Mouse (Mus musculus) adrenal gland, adult 10 weeks (tissue): ENCODE measurements around the gene Hoxa10. TPM values are rescaled to one million over a fixed set of nuclear protein-coding genes. Genes with fewer than 3 reads are reported as not detected.

Experiments used
- polyA plus RNA-seq: library from polyadenylated mRNA; stranded (reverse); fragments of 350-450 nt; fragmentation: Illumina TruSeq; extraction: RNeasy Lipid Tissue Mini Kit (QIAGEN cat#74804); gene quantifications from one replicate; pipeline ENCODE4 v1.2.3, GENCODE M21; 2014; ENCODE audit warnings: low read depth, low replicate concordance

The Hoxa10 gene
- 1.0 TPM for polyA plus RNA-seq

DNA sequence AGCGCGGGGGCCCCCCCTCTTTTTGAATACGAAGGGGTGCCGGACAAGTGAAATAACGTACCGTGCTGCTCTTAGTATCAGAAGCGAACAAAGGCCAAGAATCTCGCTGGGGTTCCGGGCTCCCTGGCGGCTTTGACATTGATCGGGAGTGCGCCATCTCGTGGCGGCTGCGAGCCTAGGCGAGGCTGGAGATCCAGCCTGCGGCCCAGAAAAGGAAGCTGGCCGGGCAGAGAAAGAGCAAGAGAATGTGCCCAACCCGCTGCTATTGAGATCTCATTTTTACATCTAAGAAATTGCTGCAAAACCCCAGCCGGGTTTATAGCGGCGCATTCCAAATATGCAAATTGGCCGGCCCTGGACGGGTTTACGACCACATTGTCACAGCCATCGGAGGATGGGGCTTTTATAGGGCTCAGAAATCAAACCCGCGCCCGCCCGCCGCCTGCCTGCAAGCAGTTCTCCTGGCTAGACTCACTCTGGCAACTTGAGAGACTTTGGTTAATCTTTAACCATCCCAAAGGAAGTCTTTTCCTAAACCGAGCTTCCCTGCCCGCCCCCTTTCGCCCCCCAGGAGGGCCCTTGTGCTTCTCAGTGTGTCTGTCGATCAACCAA, at the start of gene Hoxa10:
Gene Hoxa10, minus strand, starts transcription at position 466 of the 612 bp plus-strand sequence.

DNA sequence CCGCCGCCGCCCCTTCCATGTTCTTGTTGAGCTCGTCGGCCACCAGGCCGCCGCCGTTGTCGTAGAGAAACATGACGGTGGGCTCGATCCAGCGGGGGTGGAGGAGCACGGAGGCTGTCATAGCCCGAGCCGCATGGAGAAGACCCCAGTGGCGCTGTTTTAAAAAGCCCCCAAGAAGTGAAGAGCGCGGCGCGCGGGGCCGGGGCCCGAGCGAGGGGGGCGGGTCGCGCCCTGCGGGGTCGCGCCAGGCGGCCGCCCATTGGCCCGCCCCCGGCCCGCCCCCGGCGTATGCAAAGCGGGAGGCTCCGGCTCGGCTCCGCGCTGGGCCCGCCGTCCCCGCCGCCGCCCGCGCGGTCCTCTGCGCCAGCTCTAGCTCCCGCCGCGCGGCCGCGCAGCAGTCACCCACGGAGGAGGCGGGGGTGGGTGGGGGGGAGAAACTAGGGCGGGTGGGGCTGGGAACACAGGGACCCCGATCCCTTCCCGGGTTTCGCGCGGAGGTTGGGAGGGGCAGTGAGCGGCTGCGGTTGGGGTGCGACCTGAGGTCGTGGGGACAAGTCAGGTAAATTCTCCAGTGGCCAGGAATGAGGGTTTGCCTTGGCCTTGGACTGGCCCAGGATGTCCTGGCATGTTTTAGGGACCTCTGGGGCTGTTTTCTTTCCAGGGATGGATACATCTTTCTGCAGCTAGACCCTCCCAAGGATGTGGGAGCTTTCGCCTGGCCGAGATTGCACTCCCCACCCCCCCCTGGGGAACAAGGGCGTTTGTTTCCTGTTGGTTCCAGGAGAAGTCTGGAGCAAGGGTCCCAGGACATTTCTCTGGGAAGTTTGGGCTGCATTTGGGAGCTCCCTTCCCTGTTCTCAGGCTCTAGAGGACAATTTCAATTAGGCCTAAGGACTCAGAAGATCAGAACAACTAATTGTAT, 20.3 kb upstream of the Hoxa10 start, which contains the start of gene Hoxa13:
Gene Hoxa13, minus strand, starts transcription at position 227 of the 922 bp plus-strand sequence.

DNA sequence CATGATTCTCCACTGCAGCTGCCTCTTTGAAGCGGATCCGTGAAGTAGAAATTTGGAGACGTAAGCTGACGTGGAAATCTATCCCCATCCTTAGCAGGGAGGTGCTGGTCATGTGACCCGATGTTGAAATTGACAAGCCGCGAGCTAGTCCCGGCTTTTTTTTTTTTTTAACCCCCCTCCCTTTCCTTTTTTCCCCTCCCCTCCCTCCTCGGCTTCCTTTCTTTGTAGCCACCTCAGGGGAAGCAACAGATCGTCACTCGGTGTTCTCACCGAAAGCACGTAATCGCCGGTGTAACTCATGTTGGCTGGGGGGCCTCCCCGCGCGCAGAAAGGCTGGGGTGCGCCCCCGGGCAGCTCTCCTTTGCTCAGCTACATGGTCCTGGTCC, 5.1 kb upstream of the Hoxa10 start, which contains the start of gene Hoxa11:
Gene Hoxa11, minus strand, starts transcription at position 54 of the 386 bp plus-strand sequence.

DNA sequence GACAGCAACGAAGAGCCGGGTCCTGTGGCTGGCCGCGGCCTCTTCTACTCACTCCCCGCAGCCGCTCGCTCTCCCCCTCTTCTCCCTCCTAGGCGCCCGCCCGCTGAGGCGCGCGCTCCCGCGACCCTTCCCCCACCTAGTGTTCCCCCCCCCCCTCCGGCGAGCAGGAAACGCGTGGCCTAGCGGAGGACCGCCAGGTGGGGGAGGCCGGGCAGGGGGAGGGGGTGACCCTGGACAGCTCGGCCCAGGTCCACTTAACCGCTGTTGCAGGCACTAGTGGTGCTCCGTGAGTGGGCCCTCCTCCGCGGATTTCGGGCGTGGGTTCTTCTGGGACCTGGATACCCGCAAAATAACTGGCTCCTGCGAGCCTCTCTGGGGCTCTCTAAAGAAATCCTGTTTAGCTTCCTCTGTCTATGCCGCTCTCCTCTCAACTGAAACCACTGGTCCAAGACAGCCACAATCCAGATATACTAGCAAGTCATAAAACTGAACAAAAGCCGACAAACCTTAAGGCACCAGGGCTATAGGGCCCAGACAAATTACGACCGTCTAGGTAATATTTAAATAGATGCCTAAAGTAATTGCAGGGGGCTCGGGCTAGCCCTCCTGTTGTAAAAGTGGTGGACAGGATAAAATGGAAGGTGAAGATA, 10.0 kb downstream of the Hoxa10 start, which contains the start of gene Hoxa9:
Gene Hoxa9, minus strand, starts transcription at position 574 of the 650 bp plus-strand sequence.

DNA sequence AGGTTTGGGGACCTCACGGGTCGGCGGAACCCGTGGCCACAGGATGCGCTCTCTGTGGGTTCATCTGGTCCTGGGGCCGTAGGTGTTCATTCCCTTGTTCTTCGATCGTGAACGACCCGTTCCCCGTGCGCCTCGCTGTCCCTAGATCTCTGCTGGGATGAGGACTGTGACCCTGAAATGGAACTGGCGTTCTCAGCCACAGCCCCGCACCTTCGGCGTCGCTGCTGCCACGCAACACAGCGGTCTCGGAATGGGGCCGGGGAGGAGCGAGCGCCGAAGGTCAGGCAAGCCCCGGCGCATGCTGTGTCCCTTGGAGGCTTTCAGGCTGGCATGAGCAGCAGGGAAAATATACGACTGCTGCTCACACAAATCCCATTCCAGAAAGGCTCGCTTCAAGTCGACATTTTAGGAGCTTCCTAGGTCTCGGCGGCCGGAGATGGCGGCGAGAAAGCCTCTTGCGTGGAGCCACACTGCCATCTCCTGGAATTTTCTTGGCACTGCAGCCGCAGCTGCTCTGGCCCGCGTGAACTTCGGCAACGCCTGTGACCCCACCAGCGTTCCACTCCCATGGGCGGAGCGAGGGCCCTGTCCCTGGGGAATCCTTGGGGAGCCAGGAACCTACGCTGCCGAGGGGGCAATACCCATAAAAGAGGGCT, 19.2 kb downstream of the Hoxa10 start, which contains the start of gene Hoxa7:
Gene Hoxa7, minus strand, starts transcription at position 518 of the 656 bp plus-strand sequence.

DNA sequence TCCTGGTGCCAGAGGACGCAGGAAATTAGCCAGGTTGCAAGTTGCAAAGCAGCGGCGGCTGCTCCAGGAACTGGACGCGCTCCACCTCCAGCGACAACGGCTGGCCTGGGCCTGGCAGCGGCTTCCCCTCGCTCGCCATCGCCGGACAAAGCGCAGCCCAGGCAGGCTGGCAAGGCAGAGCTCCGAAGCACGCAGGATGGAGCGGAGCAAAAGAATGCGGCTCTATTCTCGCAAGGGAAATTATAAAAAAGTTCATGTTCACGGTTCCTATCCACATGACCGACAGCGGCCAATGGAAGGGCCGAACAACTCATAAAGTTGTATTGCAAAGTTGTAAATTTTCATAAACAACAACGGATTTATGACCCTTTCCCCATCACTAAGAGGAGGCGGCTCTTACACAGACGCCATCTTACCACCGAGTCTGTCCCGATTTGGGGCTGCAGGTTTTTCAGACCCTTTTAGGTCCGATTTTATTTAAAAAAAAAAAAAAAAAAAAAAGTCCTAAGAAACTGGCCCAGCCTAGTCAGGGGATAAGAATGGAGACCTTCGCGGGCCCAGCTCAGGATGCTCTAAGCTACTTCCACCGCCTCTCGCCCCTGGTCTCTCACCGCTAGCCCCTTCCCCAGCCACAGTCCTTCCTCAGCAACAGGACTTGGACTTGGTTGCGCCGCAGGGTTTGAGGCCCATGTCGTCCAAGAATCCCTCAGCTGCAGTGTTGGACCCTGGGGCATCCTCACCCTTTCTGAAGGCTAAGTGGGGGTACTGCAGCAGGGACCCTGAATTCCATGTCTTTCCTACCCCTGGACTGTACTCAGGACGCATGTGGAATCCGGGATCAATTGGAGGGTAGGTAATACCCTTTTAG, 27.3 kb downstream of the Hoxa10 start, which contains the start of the genes Hoxa3 and Gm28308:
Gene Hoxa3, minus strand, starts transcription at position 218 of the 868 bp plus-strand sequence.
Gene Gm28308, minus strand, starts transcription at position 221 of the 868 bp plus-strand sequence.

DNA sequence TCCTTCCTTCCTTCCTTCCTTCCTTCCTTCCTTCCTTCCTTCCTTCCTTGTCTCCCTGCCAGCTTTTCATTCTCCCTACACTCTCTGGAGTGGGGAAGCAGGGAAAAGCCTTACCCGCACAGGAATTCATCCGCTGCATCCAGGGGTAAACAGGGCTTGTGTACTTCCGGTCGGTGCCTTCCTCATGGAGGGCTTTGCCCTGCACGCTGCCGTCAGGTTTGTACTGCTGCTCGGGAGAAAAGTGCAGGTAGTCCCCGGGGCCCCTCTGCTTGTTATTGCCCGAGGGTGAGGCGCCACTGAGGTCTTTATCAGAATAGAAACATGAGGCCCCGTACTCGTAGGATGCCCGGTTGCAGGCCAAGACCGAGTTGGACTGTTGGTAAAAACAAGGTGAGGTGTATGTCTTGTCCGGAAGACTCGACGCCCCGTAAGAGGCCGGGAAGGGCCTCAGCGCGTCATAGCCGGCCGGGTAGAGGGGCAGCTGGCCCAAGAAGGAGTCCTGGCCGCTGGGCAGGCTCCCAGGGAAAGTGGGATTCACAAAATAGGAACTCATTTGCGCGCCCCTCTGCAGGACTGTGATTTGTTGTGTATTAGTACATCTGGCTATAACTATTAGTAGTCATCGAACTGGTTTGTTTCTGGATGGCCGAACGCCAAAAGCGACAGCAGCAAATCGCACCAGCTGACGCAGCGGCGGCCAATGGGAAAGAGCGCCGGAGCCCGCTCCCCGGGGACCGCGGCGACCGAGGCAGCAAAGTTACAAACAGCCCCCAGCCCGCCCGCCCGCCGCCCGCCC, 32.4 kb downstream of the Hoxa10 start, which contains the start of gene Hoxa6:
Gene Hoxa6, minus strand, starts transcription at position 651 of the 796 bp plus-strand sequence.

DNA sequence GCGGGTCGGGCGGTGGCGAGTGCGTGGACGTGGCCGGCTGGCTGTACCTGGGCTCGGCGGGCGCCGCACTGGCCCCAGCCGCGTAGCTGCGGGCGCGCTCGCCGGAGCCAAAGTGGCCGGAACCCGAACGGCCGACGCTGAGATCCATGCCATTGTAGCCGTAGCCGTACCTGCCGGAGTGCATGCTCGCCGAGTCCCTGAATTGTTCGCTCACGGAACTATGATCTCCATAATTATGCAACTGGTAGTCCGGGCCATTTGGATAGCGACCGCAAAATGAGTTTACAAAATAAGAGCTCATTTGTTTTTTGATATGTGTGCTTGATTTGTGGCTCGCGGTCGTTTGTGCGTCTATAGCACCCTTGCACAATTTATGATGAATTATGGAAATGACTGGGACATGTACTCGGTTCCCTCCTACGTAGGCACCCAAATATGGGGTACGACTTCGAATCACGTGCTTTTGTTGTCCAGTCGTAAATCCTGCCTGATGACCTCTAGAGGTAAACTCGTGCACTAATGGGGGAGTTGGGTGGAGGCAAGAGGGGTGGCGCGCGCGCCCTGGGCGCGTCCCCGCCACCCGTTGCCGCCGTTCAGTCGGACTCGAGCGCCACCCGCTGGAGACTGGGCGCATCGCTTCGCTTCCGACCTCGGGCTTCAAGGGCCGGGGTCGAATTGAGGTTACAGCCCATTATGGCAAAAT, 36.5 kb downstream of the Hoxa10 start, which contains the start of gene Hoxa5:
Gene Hoxa5, minus strand, starts transcription at position 538 of the 703 bp plus-strand sequence.

DNA sequence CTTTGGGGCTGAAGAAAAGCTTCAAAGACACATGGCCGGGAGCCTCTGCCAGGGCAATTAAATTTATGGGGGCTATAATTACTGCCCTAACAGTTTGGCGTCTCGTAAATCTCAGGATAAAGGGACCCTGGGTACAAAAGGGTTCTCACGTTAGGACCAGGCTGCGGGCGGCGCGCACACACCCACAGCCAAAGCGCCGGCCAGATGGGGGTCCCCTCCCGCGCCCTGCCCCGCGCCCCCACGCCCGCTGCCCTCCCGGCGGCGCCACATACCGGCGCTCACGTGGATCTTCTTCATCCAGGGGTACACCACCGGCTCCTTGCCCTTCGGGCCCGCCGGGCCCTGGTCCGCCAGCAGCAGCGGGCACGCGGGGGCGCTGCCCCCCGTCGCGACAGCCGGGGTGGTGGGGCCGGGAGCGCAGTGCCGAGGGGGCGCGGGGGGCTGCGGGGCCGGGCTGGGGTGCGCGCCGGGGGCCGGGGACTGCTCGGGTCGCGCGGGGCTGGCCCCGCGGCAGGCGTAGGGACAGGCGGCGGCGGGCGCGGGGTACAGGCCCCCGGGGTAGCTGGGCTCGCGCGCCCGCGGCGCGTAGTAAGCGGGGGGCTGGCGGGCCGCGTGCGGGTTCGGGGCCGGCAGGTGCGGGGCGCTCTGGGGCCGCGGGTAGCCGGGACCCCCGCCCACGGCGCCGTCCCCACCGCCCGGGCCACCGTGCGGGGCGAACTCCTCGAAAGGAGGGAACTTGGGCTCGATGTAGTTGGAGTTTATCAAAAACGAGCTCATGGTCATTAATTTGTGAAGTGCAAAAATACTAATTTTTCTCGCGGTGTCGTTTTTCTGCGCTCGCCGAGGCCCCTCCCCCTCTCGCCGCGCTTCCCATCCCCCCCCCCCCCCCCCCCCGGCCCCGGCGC, 49.5 kb downstream of the Hoxa10 start, which contains the start of gene Hoxa4:
Gene Hoxa4, minus strand, starts transcription at position 848 of the 905 bp plus-strand sequence.

Other genes with a start within 250 kb of the Hoxa10 start
- 80.7 TPM for gene Skap2, start 228.3 kb downstream of the Hoxa10 start, polyA plus RNA-seq
- 0.93 TPM for gene Hoxa1, start 82.5 kb downstream of the Hoxa10 start, polyA plus RNA-seq
- gene Hoxa2, start 76.0 kb downstream of the Hoxa10 start, polyA plus RNA-seq = 1.5 TPM
- not detected for gene 5730596B20Rik, start 63.4 kb downstream of the Hoxa10 start, polyA plus RNA-seq
- 0.47 TPM for gene Hoxa4, start 49.1 kb downstream of the Hoxa10 start, polyA plus RNA-seq
- gene Hoxa5, start 36.3 kb downstream of the Hoxa10 start, polyA plus RNA-seq = 11.8 TPM
- not detected for gene Hoxa6, start 32.1 kb downstream of the Hoxa10 start, polyA plus RNA-seq
- gene Hoxa3, start 27.5 kb downstream of the Hoxa10 start, polyA plus RNA-seq = 3.1 TPM
- not detected for gene Gm28308, start 27.5 kb downstream of the Hoxa10 start, polyA plus RNA-seq
- gene Hoxa7, start 19.0 kb downstream of the Hoxa10 start, polyA plus RNA-seq = 9.6 TPM
- gene Hoxa9, start 9.8 kb downstream of the Hoxa10 start, polyA plus RNA-seq = 1.1 TPM
- not detected for gene Hoxa11, start 5.0 kb upstream of the Hoxa10 start, polyA plus RNA-seq
- gene Hoxa13, start 20.0 kb upstream of the Hoxa10 start, polyA plus RNA-seq = not detected
- not detected for gene Evx1, start 72.6 kb upstream of the Hoxa10 start, polyA plus RNA-seq